Mouse (Mus musculus) right cerebral cortex, postnatal 14 days (tissue): Measurements from ENCODE around the gene Fam114a2.
A peak's percentile ranks its signal among the peaks of the same experiment; 100 is the strongest.

ENCODE experiments used
- DNase-seq: peaks from one replicate; pipeline ENCODE4 v3.0.0; 2022

The Fam114a2 gene

GRCm38 (mm10) chr11:57518751-57519148 is 333 bp upstream of the Fam114a2 start:
- no peak for DNase-seq

- no peak for DNase-seq
Observed at GRCm38 (mm10) chr11:57516946-57517441, 1.4 kb downstream of the Fam114a2 start.

GRCm38 (mm10) chr11:57515218-57515617 is 3.2 kb downstream of the Fam114a2 start:
- no peak for DNase-seq

- no peak for DNase-seq
Observed at GRCm38 (mm10) chr11:57506899-57507298, 11.5 kb downstream of the Fam114a2 start.

GRCm38 (mm10) chr11:57503155-57503554 is 15.3 kb downstream of the Fam114a2 start:
- no peak for DNase-seq

GRCm38 (mm10) chr11:57498215-57498614 is 20.2 kb downstream of the Fam114a2 start:
- DNase-seq: no peak

GRCm38 (mm10) chr11:57497701-57498100 is 20.7 kb downstream of the Fam114a2 start:
- no peak for DNase-seq

GRCm38 (mm10) chr11:57496462-57497039 is 21.9 kb downstream of the Fam114a2 start:
- no peak for DNase-seq

- no peak for DNase-seq
Observed at GRCm38 (mm10) chr11:57488436-57488835, 30.0 kb downstream of the Fam114a2 start.

GRCm38 (mm10) chr11:57478077-57478476 is 40.3 kb downstream of the Fam114a2 start:
- no peak for DNase-seq

- DNase-seq: peak; percentile 69
Observed at GRCm38 (mm10) chr11:57475119-57475518, 43.3 kb downstream of the Fam114a2 start.

- peak; percentile 66 for DNase-seq
Observed at GRCm38 (mm10) chr11:57474296-57474941, 44.0 kb downstream of the Fam114a2 start.

- no peak for DNase-seq
Observed at GRCm38 (mm10) chr11:57470979-57471378, 47.4 kb downstream of the Fam114a2 start.

GRCm38 (mm10) chr11:57470056-57470455 is 48.4 kb downstream of the Fam114a2 start:
- no peak for DNase-seq

GRCm38 (mm10) chr11:57468706-57469105 is 49.7 kb downstream of the Fam114a2 start:
- DNase-seq: no peak

GRCm38 (mm10) chr11:57467159-57468110 is 51.0 kb downstream of the Fam114a2 start:
- DNase-seq: peak; percentile 73

GRCm38 (mm10) chr11:57465844-57466243 is 52.6 kb downstream of the Fam114a2 start:
- DNase-seq: no peak

GRCm38 (mm10) chr11:57465025-57465424 is 53.4 kb downstream of the Fam114a2 start:
- no peak for DNase-seq

- peak; percentile 42 for DNase-seq
Observed at GRCm38 (mm10) chr11:57459759-57460158, 58.7 kb downstream of the Fam114a2 start.

GRCm38 (mm10) chr11:57454421-57454820 is 64.0 kb downstream of the Fam114a2 start:
- DNase-seq: no peak

GRCm38 (mm10) chr11:57445237-57445962 is 73.0 kb downstream of the Fam114a2 start:
- no peak for DNase-seq

- no peak for DNase-seq
Observed at GRCm38 (mm10) chr11:57434153-57434552, 84.3 kb downstream of the Fam114a2 start.
